Mouse (Mus musculus) kidney, adult 9 months (tissue): Measurements from ENCODE around the gene Dstn.

Source experiments
- DNase-seq: peaks from one replicate; pipeline ENCODE4 v3.0.0; 2022

Gene Dstn

DNA sequence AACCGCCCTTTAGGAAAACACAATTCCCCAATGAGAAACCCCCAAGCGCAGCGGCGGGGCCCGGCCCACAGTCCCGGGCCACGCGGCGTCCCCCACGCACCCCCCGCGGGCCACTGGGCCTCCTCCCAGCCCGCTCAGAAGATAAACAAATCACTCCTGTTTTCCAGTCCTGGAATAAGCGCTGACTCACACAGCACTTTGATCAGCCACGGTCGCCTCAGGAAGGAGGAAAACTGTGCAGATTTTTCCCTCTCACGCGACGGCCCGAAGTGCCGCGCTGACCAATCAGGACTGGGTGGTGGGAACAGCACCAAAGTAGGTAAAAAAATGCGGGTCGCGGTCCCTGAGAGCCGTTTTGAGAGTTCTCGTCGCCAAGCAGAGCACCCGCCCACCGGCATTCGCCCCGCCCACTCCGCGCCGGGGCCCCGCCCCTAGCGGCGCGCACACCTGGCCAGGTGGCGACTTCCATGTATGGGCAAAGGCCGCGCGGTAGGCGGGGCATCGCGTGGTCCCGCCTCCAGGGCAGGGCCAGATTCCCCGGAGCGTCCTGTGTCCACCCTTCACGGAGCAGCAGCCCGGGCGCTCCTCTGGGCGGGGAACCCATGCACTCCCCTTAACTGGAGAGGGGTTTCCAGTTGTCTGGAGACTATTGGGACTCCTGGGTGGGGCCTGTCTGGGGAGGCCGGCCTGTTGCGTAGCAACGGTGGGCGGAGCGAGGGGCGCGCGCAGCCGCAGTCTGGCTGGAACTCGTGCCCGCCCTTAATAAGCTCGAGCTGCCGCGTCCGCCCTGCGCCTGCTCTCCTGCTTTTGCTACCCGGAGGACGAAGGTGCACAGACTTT, at the start of gene Dstn:
TSS of gene Dstn (plus strand) at position 561 of the 840 bp plus-strand sequence.
- peak; percentile 99 for DNase-seq

DNA sequence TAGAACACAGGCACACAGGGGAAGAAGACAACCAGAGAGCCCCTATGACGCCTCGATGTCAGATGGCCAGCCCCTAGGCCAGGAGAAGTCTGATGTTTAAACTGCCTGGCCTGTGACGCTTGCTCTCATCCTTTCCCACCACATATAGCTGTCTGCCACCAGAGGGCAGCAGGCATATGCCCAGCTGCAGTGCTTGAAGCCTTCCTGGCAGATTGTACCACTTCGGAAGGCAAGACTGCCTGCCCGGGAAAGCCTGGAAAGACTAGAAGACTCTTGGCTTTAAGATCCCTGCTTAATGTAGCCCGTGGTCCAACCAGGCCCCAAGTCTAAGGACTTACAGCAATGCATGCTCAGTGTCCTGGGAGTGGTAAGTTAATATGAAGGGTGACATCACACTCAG, 47.8 kb upstream of the Dstn start:
- DNase-seq = peak; percentile 83

DNA sequence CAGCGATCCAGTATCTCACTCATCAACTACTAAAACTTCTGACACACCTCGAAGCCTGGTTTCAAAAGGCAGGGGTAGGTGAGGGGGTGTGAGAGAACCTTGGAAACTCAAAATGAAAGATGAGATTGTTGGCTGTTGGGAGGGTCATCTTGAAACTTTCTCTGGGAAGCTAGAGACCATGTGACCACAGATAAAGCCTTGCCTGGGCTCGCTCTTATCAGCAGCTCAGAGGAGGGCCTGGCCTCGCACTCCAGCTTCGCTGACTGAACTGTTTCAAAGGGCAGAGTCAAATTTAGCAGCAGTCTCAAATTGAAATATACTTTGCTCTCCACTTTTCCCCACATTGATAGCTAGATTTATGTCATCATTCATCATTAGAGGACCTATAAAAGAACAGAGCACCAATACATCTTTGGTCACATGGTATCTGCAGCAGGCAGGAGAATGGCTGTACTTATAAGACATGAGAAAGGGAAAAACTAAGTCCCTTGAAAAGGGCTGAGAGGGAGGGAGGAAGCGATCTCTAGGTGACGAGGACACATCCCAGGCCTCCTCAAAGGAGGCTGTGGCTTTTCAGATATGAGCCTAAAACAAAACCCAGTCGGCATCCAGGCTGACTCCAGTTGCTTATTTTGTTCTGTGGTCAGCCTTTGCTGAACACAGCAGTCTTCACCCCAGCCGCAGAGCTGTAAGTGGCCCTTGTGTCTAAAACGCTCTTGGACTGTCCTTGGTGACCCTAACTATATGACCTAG, 44.0 kb upstream of the Dstn start:
- peak; percentile 27 for DNase-seq

DNA sequence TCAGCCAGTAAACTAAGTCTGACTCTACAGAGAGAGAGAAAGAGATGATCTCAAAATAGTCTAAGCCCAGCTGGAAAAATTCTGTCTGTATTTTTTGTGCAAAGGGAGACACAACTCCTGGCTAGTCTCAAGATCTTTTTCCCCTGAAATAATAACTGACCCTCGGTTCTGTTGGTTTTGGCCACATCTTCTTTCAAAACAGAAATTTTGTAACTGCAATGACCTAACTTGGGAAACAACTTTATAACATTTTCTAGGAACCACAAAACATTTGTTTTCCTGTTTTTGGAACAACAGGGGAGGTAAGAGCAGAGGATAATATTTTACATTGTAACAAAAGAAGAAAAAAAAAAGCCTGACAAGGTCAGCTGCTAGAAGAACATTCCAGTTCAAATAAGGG, 39.1 kb upstream of the Dstn start:
- peak; percentile 27 for DNase-seq

DNA sequence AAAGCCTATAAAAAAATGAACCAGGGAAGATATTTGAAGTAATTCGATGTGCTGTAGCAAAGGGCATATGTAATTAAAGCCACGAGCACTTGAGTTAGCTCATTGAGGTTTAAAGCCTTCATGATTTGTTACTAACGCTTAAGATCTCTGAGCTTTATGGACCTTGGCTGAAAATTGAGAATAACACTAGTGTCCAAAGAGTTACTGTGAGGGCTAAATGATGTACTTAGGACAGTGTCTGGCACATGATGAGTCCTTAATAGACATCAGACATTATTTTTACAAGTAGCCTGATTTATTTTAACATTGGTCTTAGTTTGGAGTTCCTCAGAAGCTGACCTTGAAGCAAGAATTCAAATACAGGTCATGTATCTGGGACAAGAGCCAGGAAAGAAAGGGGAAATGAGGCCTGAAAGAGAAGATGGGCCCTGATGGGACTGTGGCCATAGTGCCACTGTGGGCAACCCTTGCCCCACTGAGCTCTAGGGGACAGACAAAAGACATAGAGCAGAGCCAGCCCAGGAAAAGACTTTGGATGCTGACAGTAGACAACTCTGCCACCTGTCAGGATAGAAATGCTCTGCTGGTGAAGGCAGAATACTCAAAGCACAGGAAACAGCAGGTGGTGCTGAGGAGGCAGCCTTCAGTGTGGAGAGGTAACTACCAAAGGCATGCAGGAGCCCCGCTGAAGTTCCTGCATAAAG, 38.0 kb upstream of the Dstn start:
- DNase-seq = peak; percentile 22

DNA sequence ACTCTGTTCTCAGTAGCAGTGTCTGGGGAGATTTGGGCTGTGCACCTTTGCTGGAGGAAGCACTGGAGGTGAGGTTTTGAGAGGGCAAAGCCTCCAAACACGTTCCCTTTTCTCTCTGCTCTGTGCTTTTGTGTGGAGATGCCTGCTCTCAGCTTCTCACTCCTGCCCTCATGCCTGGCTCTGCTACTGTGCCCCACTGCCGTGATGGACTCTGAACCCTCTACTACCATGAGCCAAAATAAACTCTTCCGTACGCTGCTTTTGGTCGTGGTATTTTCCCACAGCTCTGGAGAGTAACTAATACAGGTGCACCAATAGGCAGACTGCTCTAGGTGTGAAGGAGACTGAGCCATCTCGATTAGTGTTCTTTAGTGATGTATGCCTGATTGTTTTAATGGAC, 35.8 kb upstream of the Dstn start:
- DNase-seq = no peak

DNA sequence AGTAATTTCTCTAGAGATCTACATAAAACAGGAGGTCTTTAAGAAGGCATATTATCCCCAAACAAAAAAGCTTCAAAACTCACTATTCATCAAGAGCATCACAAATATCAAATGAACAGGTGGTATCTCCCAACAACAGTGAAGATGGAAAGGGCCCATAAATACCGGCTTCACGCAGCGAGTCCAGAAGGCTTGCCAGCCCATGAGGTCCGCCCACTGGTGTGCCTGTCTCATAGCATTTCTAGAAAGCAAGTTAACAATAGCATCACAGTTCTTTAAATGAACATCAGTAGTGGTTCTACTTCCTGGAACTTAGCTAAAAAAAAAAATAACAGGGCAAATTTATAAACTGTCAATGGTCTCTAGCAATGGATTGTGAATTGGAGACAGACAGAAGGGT, 33.1 kb upstream of the Dstn start:
- no peak for DNase-seq

DNA sequence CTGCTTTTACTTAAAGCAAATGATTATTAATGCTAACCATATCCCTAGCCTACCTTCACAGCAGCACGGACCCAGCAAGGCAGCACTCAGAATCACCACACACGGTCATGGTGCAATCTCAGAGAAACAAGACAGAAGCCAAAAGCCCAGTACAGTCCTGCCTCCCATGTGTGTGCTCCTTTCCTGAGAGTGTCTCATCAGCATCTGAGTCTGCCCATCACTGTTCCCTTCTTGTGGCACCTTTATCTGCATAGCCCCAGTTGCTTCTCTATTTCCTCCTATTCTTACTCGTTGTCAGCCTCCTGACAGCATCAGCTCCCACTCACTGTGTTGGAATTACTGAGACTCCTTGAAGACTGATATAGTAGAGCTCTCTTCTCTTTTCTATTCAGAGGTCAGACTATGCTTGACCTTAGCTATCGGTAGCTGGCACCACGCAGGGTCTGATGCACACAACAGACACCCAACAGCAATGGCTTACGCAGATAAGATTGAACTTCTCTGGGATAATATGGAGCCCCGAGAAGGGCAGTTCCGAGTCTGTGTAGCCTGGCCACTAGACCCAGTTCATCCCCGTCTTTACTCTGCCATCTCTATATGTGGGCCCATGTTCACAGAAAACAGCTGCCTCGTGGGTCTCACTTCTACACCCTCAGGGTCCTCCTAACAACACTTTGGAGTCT, 32.4 kb upstream of the Dstn start:
- no peak for DNase-seq

DNA sequence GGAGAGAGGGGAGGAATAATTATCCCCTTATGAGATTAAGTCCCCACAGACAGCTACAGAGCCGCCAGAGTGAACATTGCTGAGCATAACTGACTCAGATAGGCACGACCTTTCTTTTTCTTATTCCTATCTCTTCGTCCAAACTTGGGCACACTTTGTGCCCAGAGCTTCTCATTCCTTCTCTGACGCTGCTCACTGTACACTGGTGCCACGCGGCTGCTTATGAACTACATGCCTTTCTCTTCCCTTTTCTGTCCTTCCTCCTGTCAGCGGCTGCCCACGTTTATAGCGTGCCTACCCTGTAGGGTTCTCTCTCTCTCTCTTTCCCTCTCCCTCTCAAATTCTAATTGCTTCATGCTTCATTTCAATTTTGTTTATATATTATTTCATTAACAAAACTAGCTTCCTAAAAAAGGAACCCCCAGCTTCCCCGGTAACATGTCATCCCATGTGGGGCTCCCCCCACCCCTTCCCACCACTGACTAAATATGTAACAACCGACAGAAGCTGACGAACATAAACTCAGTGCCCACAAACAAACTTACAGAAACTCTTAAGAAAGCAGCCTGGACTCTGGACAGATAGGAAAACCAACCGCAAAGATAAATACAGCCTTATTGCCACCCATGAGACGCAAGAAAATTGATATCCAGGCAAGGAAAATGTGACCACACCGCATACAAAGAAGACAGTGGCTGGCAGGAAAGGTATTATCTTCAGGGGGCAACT, 25.8 kb upstream of the Dstn start:
- no peak for DNase-seq

DNA sequence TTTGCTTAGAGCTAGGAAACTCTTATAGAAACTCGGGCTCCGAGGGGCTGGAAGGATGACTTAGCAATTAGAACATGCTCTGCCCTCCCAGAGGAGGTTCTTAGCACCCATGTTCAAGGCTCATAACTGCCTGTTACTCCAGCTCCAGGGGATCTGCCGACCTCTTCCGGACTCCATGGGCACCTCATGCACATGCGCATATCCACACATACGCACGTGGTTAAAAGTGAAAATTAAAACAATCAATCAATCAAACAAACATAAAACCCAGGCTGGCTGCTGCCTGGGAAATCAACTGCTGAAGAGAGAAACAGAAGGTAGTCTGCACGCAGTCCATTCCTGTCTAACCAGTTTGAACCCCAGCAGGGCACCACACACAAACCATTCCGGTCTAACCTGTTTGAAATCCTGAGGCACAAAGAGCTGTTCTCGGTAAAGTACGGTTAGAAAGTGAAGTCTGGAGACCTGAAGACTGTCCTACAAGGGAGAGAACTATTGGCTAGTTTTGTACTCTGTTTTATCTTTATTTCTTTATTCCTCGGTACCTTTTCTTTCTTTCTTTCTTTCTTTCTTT, 25.2 kb upstream of the Dstn start:
- peak; percentile 68 for DNase-seq

DNA sequence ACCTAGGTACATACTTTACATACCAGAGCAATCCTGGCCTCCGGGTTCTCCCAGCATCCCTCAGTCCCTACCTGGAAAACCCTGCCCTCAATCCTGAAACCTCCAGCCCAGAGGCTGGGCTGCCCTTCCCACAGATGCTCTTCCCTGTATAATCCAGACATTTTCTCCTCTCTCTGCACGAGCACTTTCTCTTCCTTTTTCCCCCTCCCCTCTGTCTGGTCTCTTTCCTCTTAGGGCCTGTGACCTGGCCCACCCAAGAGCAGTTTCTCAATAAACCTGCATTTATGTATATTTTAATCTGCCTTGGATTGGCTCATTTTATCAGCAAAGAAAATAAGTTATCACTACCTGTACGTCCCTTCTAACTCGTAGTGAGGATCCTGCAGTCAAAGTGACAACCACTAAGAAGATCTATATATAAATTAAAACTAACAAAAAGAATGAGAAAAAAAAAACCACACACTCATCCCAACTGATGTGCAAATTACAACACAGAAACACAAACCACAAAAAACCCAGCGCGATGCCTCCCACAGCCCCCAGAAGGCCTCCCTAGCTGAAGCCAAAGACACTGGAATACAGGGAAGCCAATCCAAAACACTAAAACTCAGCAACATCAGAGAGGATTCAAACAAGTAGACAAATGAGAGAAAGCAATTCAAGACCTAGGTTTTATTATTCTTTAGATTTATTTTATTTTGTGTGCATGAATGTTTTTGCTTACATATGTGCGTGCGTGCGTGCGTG, 23.6 kb upstream of the Dstn start:
- DNase-seq = no peak

DNA sequence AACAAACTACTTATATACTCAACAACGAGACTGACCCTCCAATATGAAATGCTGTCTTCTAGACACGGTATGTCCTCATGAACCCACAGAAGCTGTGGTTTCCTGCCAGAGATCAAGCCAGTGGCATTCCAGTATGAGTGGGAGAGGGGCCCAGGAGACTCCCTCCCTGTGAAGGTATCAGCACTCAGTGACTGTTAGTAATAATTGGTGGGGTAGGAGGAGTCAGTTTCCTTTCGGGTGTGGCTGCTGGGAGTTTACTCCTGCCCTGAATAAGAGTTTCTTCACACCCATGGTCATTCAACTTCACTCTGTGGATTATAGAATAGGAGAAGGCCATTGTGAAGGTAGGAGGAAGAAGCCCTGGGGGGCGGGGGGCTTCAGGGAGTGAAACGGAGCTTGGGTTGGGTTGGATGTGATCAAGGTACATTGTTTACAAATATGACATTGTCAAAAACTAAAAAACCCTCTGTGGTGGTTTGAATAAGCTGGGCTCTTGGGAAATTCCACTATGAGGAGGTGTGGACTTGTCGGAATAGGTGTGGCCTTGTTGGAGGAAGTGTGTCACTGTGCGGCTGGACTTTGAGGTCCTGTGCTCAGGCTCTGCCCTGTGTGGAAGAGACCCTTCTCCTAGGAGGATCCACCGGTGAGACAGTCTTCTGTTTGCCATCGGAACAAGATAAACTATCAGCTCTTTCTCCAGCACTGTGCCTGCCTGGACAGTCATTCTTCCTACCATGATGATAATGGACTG, 15.5 kb upstream of the Dstn start:
- DNase-seq = no peak

DNA sequence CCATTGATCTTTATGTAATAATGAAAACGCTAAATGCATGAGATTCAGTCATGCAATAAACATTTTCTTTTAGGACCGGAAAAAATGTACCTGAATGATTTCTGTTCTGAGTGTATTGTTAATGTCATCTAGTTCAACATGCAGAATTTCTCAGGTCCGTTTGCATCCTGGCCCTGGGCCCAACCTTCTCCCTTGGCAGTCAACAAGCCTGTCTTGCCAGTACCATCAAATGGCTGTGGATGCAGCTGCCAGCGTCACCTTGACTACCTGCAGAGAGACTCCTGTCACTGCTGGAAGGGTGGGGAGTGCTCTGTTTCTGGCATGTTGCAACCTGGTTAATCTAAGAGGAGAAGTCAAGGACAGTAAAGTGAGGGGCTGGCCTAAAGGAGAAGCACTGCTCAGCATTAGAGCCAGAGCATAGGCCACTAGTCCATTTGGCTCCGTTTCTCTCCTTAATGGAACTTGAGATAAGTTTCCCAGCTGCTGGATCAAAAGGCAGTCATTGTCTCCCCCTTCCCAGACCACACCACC, 14.2 kb upstream of the Dstn start:
- DNase-seq = no peak

DNA sequence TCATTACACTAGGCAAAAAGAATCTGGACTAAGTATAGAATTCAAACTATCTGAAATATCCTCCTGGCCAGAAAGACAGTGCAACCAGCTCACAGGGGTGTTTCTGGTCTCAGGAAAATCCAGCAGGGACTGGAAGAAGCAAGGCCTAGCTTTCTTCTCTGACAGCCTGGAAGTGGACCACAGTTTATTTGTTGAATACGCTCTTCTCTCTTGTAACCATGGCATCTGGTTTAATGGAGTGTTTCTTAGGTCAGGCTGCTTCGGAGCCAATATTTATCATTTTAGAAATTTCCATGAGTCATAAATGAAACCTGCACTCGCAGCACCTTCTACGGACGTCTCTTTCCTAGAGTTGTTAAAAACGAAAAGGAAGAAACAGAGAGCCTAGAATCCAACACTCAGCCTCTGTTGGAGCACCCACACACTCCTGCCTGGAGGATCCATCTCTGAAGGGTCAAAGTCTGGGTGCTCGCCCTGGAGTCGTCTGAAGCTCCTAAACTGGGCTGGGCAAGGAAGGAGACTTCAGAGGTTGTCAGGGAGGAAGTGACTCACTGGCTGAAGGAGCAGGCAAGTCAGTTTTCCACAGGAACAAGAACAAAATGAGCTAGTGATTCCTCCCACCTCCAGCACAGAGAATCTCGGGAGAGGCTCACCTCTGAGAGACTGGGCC, 11.6 kb upstream of the Dstn start:
- DNase-seq = peak; percentile 32

DNA sequence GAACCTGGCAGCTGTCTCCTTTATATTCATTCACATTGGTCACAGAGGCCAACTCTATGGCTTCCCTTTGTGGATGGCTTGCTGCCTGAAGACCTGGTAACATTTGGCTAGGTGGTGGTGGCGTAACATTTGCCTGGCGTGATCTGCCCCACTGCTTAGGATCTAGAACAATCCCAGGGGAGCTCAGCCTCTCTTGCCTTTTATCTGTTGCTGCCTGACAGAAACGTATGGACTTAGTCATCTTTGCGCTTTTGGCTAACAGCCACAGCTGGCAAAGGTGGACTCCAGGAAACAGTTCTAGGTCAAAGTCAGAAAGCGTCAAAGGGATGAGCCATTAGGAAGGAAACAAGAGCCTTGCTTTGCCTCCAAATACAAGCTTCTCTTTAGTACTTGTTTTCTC, 10.2 kb upstream of the Dstn start:
- DNase-seq = peak; percentile 49

DNA sequence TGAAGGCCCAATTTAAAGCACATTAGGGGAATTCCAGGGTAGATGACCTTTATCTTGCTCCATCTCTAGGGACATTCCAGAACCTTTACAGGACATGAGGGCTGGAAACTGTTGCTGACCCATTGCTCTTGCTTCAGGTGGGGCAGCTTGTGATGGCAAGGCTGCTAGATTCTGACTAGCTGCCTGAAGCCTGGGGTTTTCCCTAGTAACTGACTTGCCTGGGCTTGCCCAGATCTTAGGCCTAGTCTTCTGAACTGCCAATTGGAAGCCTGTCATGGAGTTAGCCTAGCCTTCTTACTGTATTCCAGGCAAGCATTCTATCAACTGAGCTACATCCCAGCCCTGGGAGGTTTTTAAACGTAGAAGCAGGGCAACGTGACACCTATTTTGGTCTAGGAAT, 5.9 kb upstream of the Dstn start:
- DNase-seq = no peak

DNA sequence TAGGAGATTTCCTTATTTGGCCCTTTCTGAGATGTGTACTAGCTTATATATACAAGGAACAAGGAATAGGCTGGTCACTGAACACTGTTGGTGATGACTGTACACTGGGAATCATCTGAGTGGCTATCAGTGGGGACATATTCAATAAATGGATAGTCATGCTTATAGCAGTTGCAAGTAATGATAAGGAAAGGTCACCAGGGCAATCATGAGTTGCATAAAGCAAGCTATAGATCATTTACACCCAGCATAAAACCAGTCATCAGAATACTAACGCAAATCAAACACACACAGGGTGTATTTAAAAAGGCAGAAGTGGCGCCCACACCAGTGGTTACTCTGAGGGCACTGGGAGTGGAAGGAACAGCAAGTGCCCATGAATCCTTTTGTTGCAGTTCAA, 2.9 kb upstream of the Dstn start:
- no peak for DNase-seq

DNA sequence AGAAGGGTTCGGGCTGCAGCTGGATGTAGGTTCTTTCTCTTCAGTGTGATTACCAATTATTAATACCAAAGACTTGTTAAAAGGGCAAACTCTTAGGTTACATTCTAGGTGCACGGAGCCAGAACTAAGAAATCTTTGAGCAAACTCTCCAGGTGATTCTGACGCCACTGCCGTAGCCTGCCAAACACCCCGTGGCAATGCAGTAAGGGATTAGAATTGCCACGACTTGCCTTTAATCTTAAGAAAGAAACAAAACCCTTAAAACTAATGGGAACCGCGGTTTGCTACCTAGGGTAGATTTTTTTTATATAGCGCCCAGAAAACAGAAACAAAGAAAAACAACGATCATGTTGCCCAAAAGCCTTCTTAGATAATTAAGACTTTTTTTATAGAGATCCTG, 899 bp upstream of the Dstn start:
- peak; percentile 38 for DNase-seq

DNA sequence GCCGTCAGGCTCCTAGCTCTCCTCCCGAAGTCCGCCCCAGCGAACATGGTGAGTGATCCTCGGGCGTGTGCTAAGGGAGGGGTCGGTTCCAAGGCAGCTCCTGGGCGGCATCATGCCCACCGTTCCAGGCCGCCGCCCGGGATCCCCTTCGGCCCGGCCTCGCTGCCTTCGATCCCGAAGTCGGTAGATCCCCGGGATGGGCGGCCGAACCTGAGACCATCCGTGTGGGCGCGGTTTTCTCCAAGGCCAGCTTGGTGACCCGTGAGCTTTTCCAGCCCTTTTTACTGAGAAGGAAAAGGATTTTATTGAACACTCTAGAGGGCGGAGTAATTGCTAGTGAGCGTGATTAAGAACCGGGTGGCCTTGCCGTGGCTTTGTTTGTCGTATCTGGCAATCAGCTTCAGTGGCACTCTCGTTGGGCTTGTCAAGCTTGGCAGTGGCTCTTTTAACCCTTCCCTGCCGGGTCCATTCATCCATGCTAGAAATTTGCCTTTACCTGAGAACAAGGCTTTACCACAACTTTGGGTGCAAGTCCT, 548 bp downstream of the Dstn start:
- peak; percentile 60 for DNase-seq
